Mouse (Mus musculus) retina, embryonic 14.5 days (tissue): ENCODE measurements at regions not wholly inside any gene's neighbourhood (a gene's known extent, or its start where the extent isn't known, plus 50 kb on each side); places are given as distances from the start of the nearest gene placed in this dataset.

Experiments used
- DNase-seq: peaks from one replicate; pipeline ENCODE4 v3.0.0-alpha.2; 2015; ENCODE audit warnings: low spot score

- DNase-seq = no peak
These were observed 87.7 kb upstream of the 4933412E24Rik start for GRCm38 (mm10) chr15:60104126-60104525.

- no peak for DNase-seq
These were observed 85.3 kb upstream of the 4933412E24Rik start for GRCm38 (mm10) chr15:60101485-60102280.

- DNase-seq = peak; percentile 83
These were observed 80.7 kb upstream of the 4933412E24Rik start for GRCm38 (mm10) chr15:60097141-60097540.

- DNase-seq = no peak
These were observed 79.7 kb upstream of the 4933412E24Rik start for GRCm38 (mm10) chr15:60096131-60096530.

GRCm38 (mm10) chr15:60089921-60090320 lies 73.5 kb upstream of the 4933412E24Rik start:
- DNase-seq = no peak

GRCm38 (mm10) chr15:60088964-60089899 lies 72.8 kb upstream of the 4933412E24Rik start:
- DNase-seq = no peak
